Comparison of ENCODE assay signal across 35 mouse cellular contexts in genomic region chr1:56327381-56327780, GRCm38 (mm10).
"Had no signal": no experiment of that assay in that cellular context is flagged by ENCODE, and none has a peak within 500 bp of the region (broad histone marks: within the 10 kb centered on the region; RNA-seq: fewer than 3 reads in every experiment).

No protein-coding gene starts in this region.

- H3K9me3 ChIP-seq: heart, embryonic 10.5 days; heart, embryonic 12.5 days; heart, embryonic 13.5 days; heart, embryonic 15.5 days; hindbrain, embryonic 10.5 days; hindbrain, embryonic 12.5 days; hindbrain, embryonic 13.5 days; hindbrain, embryonic 15.5 days; intestine, embryonic 15.5 days; kidney, embryonic 15.5 days had no signal

- H3K36me3 ChIP-seq: heart, embryonic 10.5 days; heart, embryonic 12.5 days; heart, embryonic 13.5 days; heart, embryonic 15.5 days; hindbrain, embryonic 10.5 days; hindbrain, embryonic 12.5 days; hindbrain, embryonic 13.5 days; hindbrain, embryonic 15.5 days; intestine, embryonic 15.5 days; kidney, embryonic 15.5 days had no signal

- H3K27ac ChIP-seq: heart, adult 2 months; heart, embryonic 10.5 days; heart, embryonic 13.5 days; heart, embryonic 15.5 days; hindbrain, embryonic 10.5 days; hindbrain, embryonic 12.5 days; hindbrain, embryonic 13.5 days; hindbrain, embryonic 14.5 days; hindbrain, embryonic 15.5 days; hindbrain, postnatal 0 days; intestine, embryonic 15.5 days; kidney, embryonic 15.5 days; kidney, postnatal 0 days; layer of hippocampus, adult 2 months had no signal

- H3K4me2 ChIP-seq: heart, embryonic 11.5 days; heart, embryonic 12.5 days; heart, embryonic 13.5 days; heart, embryonic 15.5 days; hindbrain, embryonic 12.5 days; hindbrain, embryonic 13.5 days; hindbrain, embryonic 14.5 days; hindbrain, embryonic 15.5 days; intestine, embryonic 15.5 days; kidney, embryonic 15.5 days had no signal

- ATAC-seq: hindbrain, embryonic 16.5 days; hindbrain, postnatal 0 days; inflammation-experienced regulatory T-cells, adult 6 months; intestine, embryonic 15.5 days; intestine, embryonic 16.5 days; intestine, postnatal 0 days had no signal

- H3K4me3 ChIP-seq: heart, adult 2 months; heart, embryonic 10.5 days; heart, embryonic 12.5 days; heart, embryonic 13.5 days; heart, embryonic 15.5 days; hindbrain, embryonic 10.5 days; hindbrain, embryonic 12.5 days; hindbrain, embryonic 13.5 days; hindbrain, embryonic 15.5 days; intestine, embryonic 15.5 days; kidney, embryonic 15.5 days; layer of hippocampus, adult 2 months had no signal

- H3K27me3 ChIP-seq: heart, embryonic 12.5 days; heart, embryonic 13.5 days; heart, embryonic 15.5 days; hindbrain, embryonic 12.5 days; hindbrain, embryonic 13.5 days; hindbrain, embryonic 15.5 days; intestine, embryonic 15.5 days; kidney, embryonic 15.5 days had no signal

- DNase-seq: heart, adult 2 months; heart, postnatal 10 days; heart, postnatal 14 days; heart, postnatal 36 days; heart, postnatal 4 days; kidney, adult 11 months; kidney, adult 18-20 months; kidney, adult 2 months; kidney, adult 8-10 months; kidney, adult 9 months; kidney, postnatal 10 days; kidney, postnatal 14 days; kidney, postnatal 25 days; kidney, postnatal 36 days; kidney, postnatal 4 days; layer of hippocampus, adult 9-11 months had no signal

- H3K9ac ChIP-seq: heart, embryonic 12.5 days; heart, embryonic 13.5 days; heart, embryonic 15.5 days; hindbrain, embryonic 12.5 days; hindbrain, embryonic 13.5 days; hindbrain, embryonic 14.5 days; hindbrain, embryonic 15.5 days; intestine, embryonic 15.5 days; kidney, embryonic 15.5 days had no signal

- H3K4me1 ChIP-seq: heart, embryonic 10.5 days; heart, embryonic 12.5 days; heart, embryonic 13.5 days; heart, embryonic 15.5 days; hindbrain, embryonic 10.5 days; hindbrain, embryonic 12.5 days; hindbrain, embryonic 13.5 days; hindbrain, embryonic 15.5 days; intestine, embryonic 15.5 days; kidney, embryonic 15.5 days had no signal
